ENCODE assay signal across 27 mouse cellular contexts in the genomic region with DNA sequence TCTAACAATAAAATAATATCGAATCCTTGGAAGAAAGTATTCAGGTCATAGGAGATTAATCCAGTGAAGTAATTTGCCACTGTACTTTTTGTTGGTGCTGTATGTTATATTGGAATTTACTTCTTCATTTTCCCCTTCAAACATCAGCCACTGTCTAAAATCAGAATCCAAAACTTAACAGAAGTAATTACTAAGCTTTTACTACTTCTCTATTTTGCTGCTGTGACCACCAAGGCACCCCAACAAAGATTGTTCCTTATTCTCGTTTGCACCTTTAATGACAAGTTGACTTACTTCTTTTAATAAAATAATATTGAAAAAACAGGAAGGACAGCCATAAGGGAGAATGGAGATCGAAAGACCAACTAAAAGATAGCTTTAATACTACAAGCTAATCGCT.
DNase-seq lines count a peak whose midpoint lies in the region; ATAC-seq and TF ChIP-seq lines count a peak whose summit lies in the region.
"Had no signal": no experiment of that assay in that cellular context is flagged by ENCODE, and none has a peak within 500 bp of the region (broad histone marks: within the 10 kb centered on the region; RNA-seq: fewer than 3 reads in every experiment).

No protein-coding gene starts in this region.

- H3K9me3 ChIP-seq in liver, embryonic 11.5 days (ENCODE audit: control insufficient read depth, low read length), result no peaks in the 10 kb centered on the region
- no peaks in the 10 kb centered on the region for H3K9me3 ChIP-seq in heart, embryonic 12.5 days (replicated peaks)
- H3K9me3 ChIP-seq: embryonic facial prominence, embryonic 12.5 days; embryonic facial prominence, embryonic 15.5 days; forebrain, embryonic 12.5 days; forebrain, embryonic 15.5 days; G1E; heart, embryonic 10.5 days; hindbrain, embryonic 10.5 days; hindbrain, embryonic 13.5 days; intestine, embryonic 15.5 days had no signal

- TF ChIP-seq CTCF in liver, adult 2 months (IDR thresholded peaks at IDR 0.05; ENCODE audit: low read depth, low read length), result no peak

- no peaks in the 10 kb centered on the region for H3K4me1 ChIP-seq in liver, adult 2 months (ENCODE audit: control insufficient read depth, insufficient read depth, low read length)
- no peaks in the 10 kb centered on the region for H3K4me1 ChIP-seq in liver, embryonic 11.5 days (replicated peaks; ENCODE audit: control insufficient read depth, insufficient read depth, low read length)
- 0 out of 2 replicates have a peak, but pooled peaks cover 6% of the 10 kb centered on the region for H3K4me1 ChIP-seq in heart, embryonic 12.5 days (replicated peaks)
- H3K4me1 ChIP-seq: embryonic facial prominence, embryonic 12.5 days; embryonic facial prominence, embryonic 15.5 days; forebrain, embryonic 12.5 days; forebrain, embryonic 15.5 days; hindbrain, embryonic 10.5 days; hindbrain, embryonic 13.5 days; intestine, embryonic 15.5 days had no signal

- H3K4me2 ChIP-seq in liver, embryonic 11.5 days, result no peak overlapping the region
- no peak overlapping the region for H3K4me2 ChIP-seq in heart, embryonic 12.5 days
- H3K4me2 ChIP-seq: embryonic facial prominence, embryonic 12.5 days; embryonic facial prominence, embryonic 15.5 days; forebrain, embryonic 12.5 days; forebrain, embryonic 15.5 days; hindbrain, embryonic 13.5 days; intestine, embryonic 15.5 days had no signal

- WGBS in liver, adult 2 months, result 84% methylated on average over 4 of the region's 4 CpGs
- 82% methylated on average over 4 of the region's 4 CpGs for WGBS in liver, embryonic 11.5 days
- 85% methylated on average over 4 of the region's 4 CpGs for WGBS in heart, embryonic 12.5 days

- no peaks in the 10 kb centered on the region for H3K27me3 ChIP-seq in liver, adult 2 months (ENCODE audit: control insufficient read depth, insufficient read depth, low read length)
- H3K27me3 ChIP-seq in liver, embryonic 11.5 days (replicated peaks; ENCODE audit: control insufficient read depth, insufficient read depth, low read length), result no peaks in the 10 kb centered on the region
- no peaks in the 10 kb centered on the region for H3K27me3 ChIP-seq in heart, embryonic 12.5 days (replicated peaks)
- H3K27me3 ChIP-seq: CH12.LX; embryonic facial prominence, embryonic 12.5 days; embryonic facial prominence, embryonic 15.5 days; forebrain, embryonic 12.5 days; forebrain, embryonic 15.5 days; hindbrain, embryonic 13.5 days; intestine, embryonic 15.5 days; Patski had no signal

- H3K4me3 ChIP-seq in liver, adult 2 months (ENCODE audit: insufficient read depth, low read depth, low read length), result no peak overlapping the region
- no peak overlapping the region for H3K4me3 ChIP-seq in liver, embryonic 11.5 days (ENCODE audit: low read depth, low read length)
- no peak overlapping the region for H3K4me3 ChIP-seq in heart, embryonic 12.5 days
- H3K4me3 ChIP-seq: embryonic facial prominence, embryonic 12.5 days; embryonic facial prominence, embryonic 15.5 days; forebrain, embryonic 12.5 days; forebrain, embryonic 15.5 days; heart, adult 2 months; heart, embryonic 10.5 days; hindbrain, embryonic 10.5 days; hindbrain, embryonic 13.5 days; intestine, embryonic 15.5 days had no signal

- no peak for ATAC-seq in liver, embryonic 11.5 days (replicated peaks; ENCODE audit: low FRiP score)
- peak; percentile 45; the same call in 1 of the 2 replicates for ATAC-seq in common myeloid progenitor, adult 5-6 weeks (replicated peaks; ENCODE audit: low read depth, poor library complexity, severe bottlenecking)
- peak; percentile 51 for ATAC-seq in megakaryocyte, adult 5-6 weeks (ENCODE audit: poor library complexity, severe bottlenecking)
- no peak for ATAC-seq in heart, embryonic 12.5 days (ENCODE audit: insufficient number of reproducible peaks, low FRiP score)
- ATAC-seq: forebrain, embryonic 15.5 days; hindbrain, embryonic 16.5 days; intestine, embryonic 15.5 days; Patski had no signal

- H3K36me3 ChIP-seq in liver, adult 2 months (ENCODE audit: control insufficient read depth, insufficient read depth, low read length), result no peaks in the 10 kb centered on the region
- H3K36me3 ChIP-seq in liver, embryonic 11.5 days (ENCODE audit: control insufficient read depth, insufficient read depth, low read length), result no peaks in the 10 kb centered on the region
- no peaks in the 10 kb centered on the region for H3K36me3 ChIP-seq in heart, embryonic 12.5 days
- H3K36me3 ChIP-seq: embryonic facial prominence, embryonic 12.5 days; embryonic facial prominence, embryonic 15.5 days; forebrain, embryonic 12.5 days; forebrain, embryonic 15.5 days; G1E; heart, embryonic 10.5 days; hindbrain, embryonic 10.5 days; hindbrain, embryonic 13.5 days; intestine, embryonic 15.5 days had no signal

- peak; percentile 1 for DNase-seq in liver, adult 2 months (ENCODE audit: extremely low read depth, low read depth, low spot score)
- DNase-seq in liver, embryonic 11.5 days (ENCODE audit: low spot score), result no peak
- no peak for DNase-seq in cerebellum, adult 11 months
- DNase-seq in cerebellum, adult 9-10 months, result no peak
- DNase-seq: adrenal gland, postnatal 10 days; adrenal gland, postnatal 36 days; B cell, adult 2 months; cerebellum, adult 11-12 months; cerebellum, adult 8-10 months; cerebellum, postnatal 14 days; gastrocnemius, postnatal 25 days; heart, adult 2 months had no signal

- no peak overlapping the region for H3K27ac ChIP-seq in liver, adult 2 months (replicated peaks; ENCODE audit: insufficient read depth, low read depth, low read length)
- H3K27ac ChIP-seq in liver, embryonic 11.5 days (ENCODE audit: low read depth, low read length), result no peak overlapping the region
- H3K27ac ChIP-seq in heart, embryonic 12.5 days (ENCODE audit: poor library complexity, severe bottlenecking), result no peak overlapping the region
- H3K27ac ChIP-seq: embryonic facial prominence, embryonic 12.5 days; embryonic facial prominence, embryonic 15.5 days; forebrain, embryonic 12.5 days; forebrain, embryonic 15.5 days; heart, adult 2 months; heart, embryonic 10.5 days; hindbrain, embryonic 10.5 days; hindbrain, embryonic 13.5 days; intestine, embryonic 15.5 days had no signal

- no peaks in the 10 kb centered on the region for H3K79me2 ChIP-seq in liver, adult 2 months (ENCODE audit: control insufficient read depth, insufficient read depth, low read length)

- TF ChIP-seq POLR2A in liver, adult 2 months (IDR thresholded peaks at IDR 0.05; ENCODE audit: extremely low read depth, insufficient read depth, low read length), result no peak

- H3K9ac ChIP-seq in liver, adult 2 months (ENCODE audit: low read depth, low read length), result no peak overlapping the region
- no peak overlapping the region for H3K9ac ChIP-seq in liver, embryonic 11.5 days (ENCODE audit: low read depth, low read length)
- H3K9ac ChIP-seq in heart, embryonic 12.5 days, result no peak overlapping the region
- H3K9ac ChIP-seq: embryonic facial prominence, embryonic 12.5 days; embryonic facial prominence, embryonic 15.5 days; forebrain, embryonic 12.5 days; forebrain, embryonic 15.5 days; hindbrain, embryonic 13.5 days; intestine, embryonic 15.5 days had no signal

Comparison
In these comparisons a context has a peak if more than half of its experiments do, and no peak if none do; other contexts are left out.
1. ATAC-seq: peak in common myeloid progenitor, adult 5-6 weeks (single experiment) and megakaryocyte, adult 5-6 weeks (single experiment); none in liver, embryonic 11.5 days (single experiment) and heart, embryonic 12.5 days (single experiment).